13 mouse cellular contexts compared by ENCODE assay signal in genomic region chr2:155863301-155863867, GRCm38 (mm10). TPM values are rescaled to one million over a fixed set of nuclear protein-coding genes. Genes with fewer than 3 reads are reported as not detected.
DNase-seq lines count a peak whose midpoint lies in the region; ATAC-seq lines count a peak whose summit lies in the region.
"Had no signal": no experiment of that assay in that cellular context is flagged by ENCODE, and none has a peak within 500 bp of the region (broad histone marks: within the 10 kb centered on the region; RNA-seq: fewer than 3 reads in every experiment).

No protein-coding gene starts in this region.

- 0 out of 2 replicates have a peak, but pooled peaks cover 3% of the 10 kb centered on the region for H3K4me1 ChIP-seq in neural tube, embryonic 11.5 days (ENCODE audit: control insufficient read depth, insufficient read depth, low read length)
- no peaks in the 10 kb centered on the region for H3K4me1 ChIP-seq in hindbrain, embryonic 11.5 days (replicated peaks; ENCODE audit: control insufficient read depth, insufficient read depth, low read length)
- H3K4me1 ChIP-seq in limb, embryonic 15.5 days, result peaks cover 9% of the 10 kb centered on the region
- H3K4me1 ChIP-seq in heart, embryonic 11.5 days (ENCODE audit: control insufficient read depth, insufficient read depth, low read length), result no peaks in the 10 kb centered on the region
- H3K4me1 ChIP-seq: heart, embryonic 13.5 days had no signal

- no peaks in the 10 kb centered on the region for H3K9me3 ChIP-seq in neural tube, embryonic 11.5 days (ENCODE audit: control insufficient read depth, low read length)
- H3K9me3 ChIP-seq in hindbrain, embryonic 11.5 days (ENCODE audit: control insufficient read depth, low read length), result no peaks in the 10 kb centered on the region
- H3K9me3 ChIP-seq in limb, embryonic 15.5 days, result no peaks in the 10 kb centered on the region
- H3K9me3 ChIP-seq in heart, embryonic 11.5 days (replicated peaks; ENCODE audit: control insufficient read depth, low read length), result no peaks in the 10 kb centered on the region
- H3K9me3 ChIP-seq: heart, embryonic 13.5 days had no signal

- no peak overlapping the region for H3K9ac ChIP-seq in neural tube, embryonic 11.5 days (ENCODE audit: low read length)
- no peak overlapping the region for H3K9ac ChIP-seq in hindbrain, embryonic 11.5 days (ENCODE audit: low read depth, low read length)
- H3K9ac ChIP-seq in limb, embryonic 15.5 days, result no peak overlapping the region
- H3K9ac ChIP-seq in heart, embryonic 11.5 days (ENCODE audit: low read depth, low read length), result no peak overlapping the region
- H3K9ac ChIP-seq: heart, embryonic 13.5 days had no signal

- WGBS in neural tube, embryonic 11.5 days, result 43% methylated on average over 11 of the region's 11 CpGs
- WGBS in hindbrain, embryonic 11.5 days, result 53% methylated on average over 11 of the region's 11 CpGs
- WGBS in limb, embryonic 15.5 days, result 19% methylated on average over 11 of the region's 11 CpGs
- 76% methylated on average over 11 of the region's 11 CpGs for WGBS in heart, embryonic 11.5 days (ENCODE audit: insufficient replicate concordance)

- no peaks in the 10 kb centered on the region for H3K36me3 ChIP-seq in neural tube, embryonic 11.5 days (ENCODE audit: control insufficient read depth, insufficient read depth, low read length)
- no peaks in the 10 kb centered on the region for H3K36me3 ChIP-seq in hindbrain, embryonic 11.5 days (ENCODE audit: control insufficient read depth, insufficient read depth, low read length)
- H3K36me3 ChIP-seq in limb, embryonic 15.5 days, result peaks cover 4% of the 10 kb centered on the region; the same call in 1 of the 2 replicates
- peaks cover under 1% of the 10 kb centered on the region; the same call in 1 of the 2 replicates for H3K36me3 ChIP-seq in heart, embryonic 11.5 days (ENCODE audit: control insufficient read depth, insufficient read depth, low read length)

- no peaks in the 10 kb centered on the region for H3K27me3 ChIP-seq in neural tube, embryonic 11.5 days (ENCODE audit: control insufficient read depth, insufficient read depth, low read length)
- H3K27me3 ChIP-seq in hindbrain, embryonic 11.5 days (ENCODE audit: control insufficient read depth, insufficient read depth, low read length), result no peaks in the 10 kb centered on the region
- no peaks in the 10 kb centered on the region for H3K27me3 ChIP-seq in limb, embryonic 15.5 days
- no peaks in the 10 kb centered on the region for H3K27me3 ChIP-seq in heart, embryonic 11.5 days (ENCODE audit: control insufficient read depth, insufficient read depth, low read length)
- H3K27me3 ChIP-seq: heart, embryonic 13.5 days had no signal

- peak; percentile 30 for DNase-seq in neural tube, embryonic 11.5 days (ENCODE audit: low spot score)
- DNase-seq in neural tube, embryonic 10.5 days (ENCODE audit: extremely low spot score, low spot score), result no peak
- DNase-seq in hindbrain, embryonic 11.5 days (ENCODE audit: low spot score), result peak; percentile 32
- no peak for DNase-seq in heart, postnatal 25 days (ENCODE audit: low spot score)
- DNase-seq: lung, adult 2 months had no signal

- ATAC-seq in neural tube, embryonic 11.5 days (ENCODE audit: insufficient read depth, low FRiP score, low TSS enrichment), result peak; percentile 76
- peak; percentile 56; the same call in 1 of the 2 replicates for ATAC-seq in hindbrain, embryonic 11.5 days (ENCODE audit: low FRiP score)
- peak; percentile 61 for ATAC-seq in limb, embryonic 15.5 days (ENCODE audit: insufficient number of reproducible peaks, low FRiP score, low TSS enrichment, low read depth)
- ATAC-seq in erythroblast, adult 5-6 weeks (replicated peaks; ENCODE audit: low FRiP score, poor library complexity, severe bottlenecking), result no peak
- no peak for ATAC-seq in heart, embryonic 11.5 days (replicated peaks; ENCODE audit: insufficient number of reproducible peaks, low FRiP score, low TSS enrichment)
- ATAC-seq: activated CD4-positive, CD25-positive, alpha-beta regulatory T cell, adult 4 months had no signal

- H3K4me3 ChIP-seq in neural tube, embryonic 11.5 days (ENCODE audit: low read depth, low read length), result no peak overlapping the region
- no peak overlapping the region for H3K4me3 ChIP-seq in hindbrain, embryonic 11.5 days (ENCODE audit: low read depth, low read length)
- no peak overlapping the region for H3K4me3 ChIP-seq in limb, embryonic 15.5 days
- H3K4me3 ChIP-seq in heart, embryonic 11.5 days (ENCODE audit: low read depth, low read length), result no peak overlapping the region
- H3K4me3 ChIP-seq: heart, embryonic 13.5 days had no signal

- intact Hi-C loops in heart, postnatal 25 days (cut with DNase I), result no loop called here

- no peak overlapping the region for H3K4me2 ChIP-seq in neural tube, embryonic 11.5 days (ENCODE audit: low read depth)
- H3K4me2 ChIP-seq in hindbrain, embryonic 11.5 days (replicated peaks; ENCODE audit: low read depth, low read length), result no peak overlapping the region
- no peak overlapping the region for H3K4me2 ChIP-seq in limb, embryonic 15.5 days
- H3K4me2 ChIP-seq in heart, embryonic 11.5 days, result no peak overlapping the region
- H3K4me2 ChIP-seq: heart, embryonic 13.5 days had no signal

- H3K27ac ChIP-seq in neural tube, embryonic 11.5 days (ENCODE audit: low read depth, low read length), result no peak overlapping the region; the same call in 1 of the 2 replicates
- 0 out of 2 replicates have a peak overlapping the region, but pooled peaks have one; percentile 39 for H3K27ac ChIP-seq in hindbrain, embryonic 11.5 days (ENCODE audit: low read depth, low read length)
- H3K27ac ChIP-seq in limb, embryonic 15.5 days, result peak overlapping the region; percentile 17; the same call in 1 of the 2 replicates
- H3K27ac ChIP-seq in heart, embryonic 11.5 days (ENCODE audit: low read depth, low read length), result no peak overlapping the region
- H3K27ac ChIP-seq: heart, embryonic 13.5 days had no signal

RNA-seq across cellular contexts. Expression of gene Fam83c, which starts 28.7 kb away (rescaled TPM):
- polyA plus RNA-seq in neural tube, embryonic 11.5 days (2014; fragmentation: Nextera tagmentation; extraction: Ambion mirVana), result 0.15 and 0.27 TPM in 2 replicates
- 0.19 and 0.20 TPM in 2 replicates for polyA plus RNA-seq in hindbrain, embryonic 11.5 days (2014; fragmentation: Nextera tagmentation; extraction: Ambion mirVana)
- 2.4 and 2.5 TPM in 2 replicates for polyA plus RNA-seq in limb, embryonic 15.5 days (2015; fragmentation: Nextera tagmentation; extraction: Ambion mirVana)
- not detected for total RNA-seq in heart, postnatal 25 days (2021)
- not detected in 2 replicates for total RNA-seq in erythroblast, adult 5-6 weeks (2015; ENCODE audit: low replicate concordance)
- total RNA-seq in erythroblast, adult 5-6 weeks (2017; ENCODE audit: low replicate concordance), result not detected in 2 replicates
- 0.06 and 0.15 TPM in 2 replicates for polyA plus RNA-seq in heart, embryonic 11.5 days (2014; fragmentation: Nextera tagmentation; extraction: Ambion mirVana)
- total RNA-seq: left cerebral cortex, adult 8-10 months; monocyte, adult 5-6 weeks had no signal
- polyA plus RNA-seq: activated CD4-positive, CD25-positive, alpha-beta regulatory T cell, adult 4 months; testis, adult 2 months had no signal

RNA-seq across cellular contexts. Expression of gene Eif6, which starts 36.7 kb away (rescaled TPM):
- polyA plus RNA-seq in neural tube, embryonic 11.5 days (2014; fragmentation: Nextera tagmentation; extraction: Ambion mirVana), result 199 TPM in 2 replicates
- 193 and 208 TPM in 2 replicates for polyA plus RNA-seq in hindbrain, embryonic 11.5 days (2014; fragmentation: Nextera tagmentation; extraction: Ambion mirVana)
- polyA plus RNA-seq in limb, embryonic 15.5 days (2015; fragmentation: Nextera tagmentation; extraction: Ambion mirVana), result 200 and 226 TPM in 2 replicates
- 10 to 100 TPM; 51.1 to 52.0 TPM for total RNA-seq in heart, postnatal 25 days (2021)
- 20.4 and 58.3 TPM in 2 replicates for total RNA-seq in erythroblast, adult 5-6 weeks (2015; ENCODE audit: low replicate concordance)
- total RNA-seq in erythroblast, adult 5-6 weeks (2017; ENCODE audit: low replicate concordance), result 17.0 and 22.2 TPM in 2 replicates
- polyA plus RNA-seq in heart, embryonic 11.5 days (2014; fragmentation: Nextera tagmentation; extraction: Ambion mirVana), result 138 and 148 TPM in 2 replicates

RNA-seq across cellular contexts. Expression of gene BC029722, which starts 44.2 kb away (rescaled TPM):
- polyA plus RNA-seq in neural tube, embryonic 11.5 days (2014; fragmentation: Nextera tagmentation; extraction: Ambion mirVana), result 11.1 and 12.2 TPM in 2 replicates
- polyA plus RNA-seq in hindbrain, embryonic 11.5 days (2014; fragmentation: Nextera tagmentation; extraction: Ambion mirVana), result 9.6 and 9.7 TPM in 2 replicates
- 21.5 and 21.7 TPM in 2 replicates for polyA plus RNA-seq in limb, embryonic 15.5 days (2015; fragmentation: Nextera tagmentation; extraction: Ambion mirVana)
- total RNA-seq in heart, postnatal 25 days (2021), result 10 to 100 TPM; 24.8 to 25.7 TPM
- 1.3 and 3.8 TPM in 2 replicates for total RNA-seq in erythroblast, adult 5-6 weeks (2015; ENCODE audit: low replicate concordance)
- total RNA-seq in erythroblast, adult 5-6 weeks (2017; ENCODE audit: low replicate concordance), result 2.4 and 3.5 TPM in 2 replicates
- 5.6 and 5.7 TPM in 2 replicates for polyA plus RNA-seq in heart, embryonic 11.5 days (2014; fragmentation: Nextera tagmentation; extraction: Ambion mirVana)

Comparison
In these comparisons a context has a peak if more than half of its experiments do, and no peak if none do; other contexts are left out.
1. DNase-seq: peak in neural tube, embryonic 11.5 days (single experiment) and hindbrain, embryonic 11.5 days (single experiment); none in neural tube, embryonic 10.5 days (single experiment) and heart, postnatal 25 days (single experiment).
2. ATAC-seq: peak in neural tube, embryonic 11.5 days (single experiment), hindbrain, embryonic 11.5 days (single experiment) and limb, embryonic 15.5 days (single experiment); none in erythroblast, adult 5-6 weeks (single experiment) and heart, embryonic 11.5 days (single experiment).
3. H3K27ac ChIP-seq: peak in hindbrain, embryonic 11.5 days (single experiment) and limb, embryonic 15.5 days (single experiment); none in neural tube, embryonic 11.5 days (single experiment) and heart, embryonic 11.5 days (single experiment).